Mouse (Mus musculus) heart, embryonic 11.5 days (tissue): ENCODE data around the gene Serpina3m. TPM values are rescaled to one million over a fixed set of nuclear protein-coding genes. Genes with fewer than 3 reads are reported as not detected.
"Not testable (repeated sequence)": the region's sequence is repeated elsewhere in the genome, so short reads cannot be mapped to it uniquely, and the experiment has no call there.

Source experiments
- ATAC-seq: fragments of 200-750 bp; cut with Nextera tagmentation; replicated peaks from 2 replicates; pipeline ENCODE4 v1.8.0; 2017; ENCODE audit warnings: moderate library complexity; ENCODE audit not compliant: insufficient number of reproducible peaks, low FRiP score, low TSS enrichment
- H3K27ac ChIP-seq: fragments of 300-500 bp; sonication (generic); 2 replicates; pipeline ENCODE4 v1.5.1; 2014; ENCODE audit warnings: mild to moderate bottlenecking, low read depth, low read length
- H3K27me3 ChIP-seq: fragments of 300-500 bp; sonication (generic); 2 replicates; pipeline ENCODE4 v1.6.1; 2014; ENCODE audit warnings: mild to moderate bottlenecking, low read length, mixed read lengths; ENCODE audit not compliant: control insufficient read depth, insufficient read depth
- H3K36me3 ChIP-seq: fragments of 300-500 bp; sonication (generic); 2 replicates; pipeline ENCODE4 v1.6.1; 2014; ENCODE audit warnings: mild to moderate bottlenecking, low read length, moderate library complexity, mixed read lengths; ENCODE audit not compliant: control insufficient read depth, insufficient read depth
- H3K4me1 ChIP-seq: fragments of 300-500 bp; sonication (generic); 2 replicates; pipeline ENCODE4 v1.6.1; 2014; ENCODE audit warnings: low read length; ENCODE audit not compliant: control insufficient read depth, insufficient read depth
- H3K4me2 ChIP-seq: fragments of 300-500 bp; sonication (generic); 2 replicates; pipeline ENCODE4 v1.6.1; 2014; ENCODE audit warnings: mild to moderate bottlenecking, moderate library complexity
- H3K4me3 ChIP-seq: fragments of 300-500 bp; sonication (generic); 2 replicates; pipeline ENCODE4 v1.5.1; 2014; ENCODE audit warnings: low read depth, low read length
- H3K9ac ChIP-seq: fragments of 300-500 bp; sonication (generic); 2 replicates; pipeline ENCODE4 v1.6.1; 2014; ENCODE audit warnings: mild to moderate bottlenecking, low read depth, low read length, moderate library complexity
- H3K9me3 ChIP-seq: fragments of 300-500 bp; sonication (generic); replicated peaks from 2 replicates; pipeline ENCODE4 v1.6.1; 2016; ENCODE audit warnings: low read length; ENCODE audit not compliant: control insufficient read depth
- WGBS: fragments of 180-500 bp; shearing (Covaris S2); extraction: QIAGEN DNeasy Blood & Tissue Kit; methylation state at CpG from one replicate; pipeline ENCODE4 v1.1.7; 2014; ENCODE audit not compliant: insufficient replicate concordance; 5-methylcytosine and 5-hydroxymethylcytosine counted together
- polyA plus RNA-seq: library from polyadenylated mRNA; unstranded; fragments of >200 nt; fragmentation: Nextera tagmentation; extraction: Ambion mirVana; gene quantifications from 2 replicates; pipeline ENCODE4 v1.2.1, GENCODE M21; 2014

The Serpina3m gene
- polyA plus RNA-seq, 1 experiment from 2014 or later, result not detected

GRCm38 (mm10) chr12:104338705-104339104 is 419 bp downstream of the Serpina3m start:
- Histone ChIP-seq H3K27ac (no peak overlapping the region), H3K4me2 (no peak overlapping the region), H3K36me3 (no peaks in the 10 kb centered on the region), H3K9me3 (no peaks in the 10 kb centered on the region), H3K9ac (no peak overlapping the region), H3K4me3 (no peak overlapping the region), H3K27me3 (no peaks in the 10 kb centered on the region), H3K4me1 (no peaks in the 10 kb centered on the region)
- no peak for ATAC-seq
- WGBS, result 87% methylated on average over 3 of the region's 3 CpGs

DNA sequence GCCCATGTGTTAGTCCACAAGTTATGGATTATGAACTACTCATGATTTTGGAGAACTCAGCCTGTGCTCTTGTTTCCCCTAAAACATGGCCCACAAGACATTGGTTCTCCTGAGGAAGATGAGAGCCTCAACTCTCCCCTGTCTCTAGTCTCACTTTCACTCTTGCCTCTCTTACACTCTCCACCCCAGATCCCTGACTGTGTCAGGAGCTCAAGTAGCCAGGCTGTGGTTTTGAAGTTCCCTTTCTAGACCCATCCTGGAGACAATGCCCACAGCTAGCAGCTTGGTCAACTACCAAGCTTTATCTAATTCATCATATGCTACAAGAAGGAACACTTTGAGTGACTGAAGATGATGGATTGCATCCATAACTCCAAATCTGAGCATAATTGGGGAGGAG is 4.2 kb downstream of the Serpina3m start:
- not testable (repeated sequence) for H3K4me2 ChIP-seq, H3K36me3 ChIP-seq, H3K27me3 ChIP-seq, H3K9me3 ChIP-seq, H3K9ac ChIP-seq, ATAC-seq, H3K4me3 ChIP-seq, H3K27ac ChIP-seq, H3K4me1 ChIP-seq

GRCm38 (mm10) chr12:104345181-104345580 is 6.9 kb downstream of the Serpina3m start:
- Histone ChIP-seq H3K9me3 (no peaks in the 10 kb centered on the region), H3K36me3 (no peaks in the 10 kb centered on the region), H3K9ac (no peak overlapping the region), H3K27me3 (no peaks in the 10 kb centered on the region), H3K4me2 (no peak overlapping the region), H3K4me1 (no peaks in the 10 kb centered on the region), H3K27ac (no peak overlapping the region), H3K4me3 (no peak overlapping the region)
- no peak for ATAC-seq
- 71% methylated on average over 2 of the region's 2 CpGs for WGBS

- Histone ChIP-seq H3K4me3 (no peak overlapping the region), H3K27me3 (no peaks in the 10 kb centered on the region), H3K4me1 (no peaks in the 10 kb centered on the region), H3K36me3 (no peaks in the 10 kb centered on the region), H3K9me3 (no peaks in the 10 kb centered on the region), H3K9ac (no peak overlapping the region), H3K4me2 (no peak overlapping the region), H3K27ac (no peak overlapping the region)
- no peak for ATAC-seq
These were observed 7.4 kb downstream of the Serpina3m start for GRCm38 (mm10) chr12:104345707-104346106.

DNA sequence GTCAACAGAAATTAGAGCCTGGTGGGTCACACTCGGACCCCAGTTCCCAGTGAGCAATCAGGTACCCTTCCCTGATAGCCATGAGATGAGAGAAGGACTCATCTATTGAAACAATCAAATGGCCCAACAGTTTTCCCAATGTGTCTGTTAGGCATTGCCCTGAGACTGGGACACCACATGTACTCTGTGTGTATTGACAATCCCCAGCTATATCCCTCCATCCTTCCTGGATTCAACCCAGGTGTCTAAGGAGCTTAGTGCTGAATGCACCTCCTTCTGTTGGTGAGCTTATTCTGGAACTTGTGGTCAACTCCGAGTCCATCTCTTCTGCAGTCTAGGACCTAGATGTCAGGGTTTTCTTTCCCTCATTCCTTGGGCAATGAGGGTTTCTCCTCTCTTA is 8.8 kb downstream of the Serpina3m start:
- no peaks in the 10 kb centered on the region for H3K36me3 ChIP-seq
- no peaks in the 10 kb centered on the region for H3K4me1 ChIP-seq
- H3K4me2 ChIP-seq, result no peak overlapping the region
- no peak overlapping the region for H3K27ac ChIP-seq
- no peak overlapping the region for H3K4me3 ChIP-seq
- no peaks in the 10 kb centered on the region for H3K9me3 ChIP-seq
- no peak overlapping the region for H3K9ac ChIP-seq
- ATAC-seq, result no peak
- WGBS, result 76% methylated on average over 2 of the region's 2 CpGs
- no peaks in the 10 kb centered on the region for H3K27me3 ChIP-seq

GRCm38 (mm10) chr12:104351812-104352211 is 13.5 kb downstream of the Serpina3m start:
- H3K4me1 ChIP-seq, H3K4me3 ChIP-seq, ATAC-seq, H3K9ac ChIP-seq, H3K9me3 ChIP-seq, H3K27me3 ChIP-seq, H3K36me3 ChIP-seq, H3K27ac ChIP-seq, H3K4me2 ChIP-seq: not testable (repeated sequence)
- 26% methylated on average over 3 of the region's 3 CpGs for WGBS

DNA sequence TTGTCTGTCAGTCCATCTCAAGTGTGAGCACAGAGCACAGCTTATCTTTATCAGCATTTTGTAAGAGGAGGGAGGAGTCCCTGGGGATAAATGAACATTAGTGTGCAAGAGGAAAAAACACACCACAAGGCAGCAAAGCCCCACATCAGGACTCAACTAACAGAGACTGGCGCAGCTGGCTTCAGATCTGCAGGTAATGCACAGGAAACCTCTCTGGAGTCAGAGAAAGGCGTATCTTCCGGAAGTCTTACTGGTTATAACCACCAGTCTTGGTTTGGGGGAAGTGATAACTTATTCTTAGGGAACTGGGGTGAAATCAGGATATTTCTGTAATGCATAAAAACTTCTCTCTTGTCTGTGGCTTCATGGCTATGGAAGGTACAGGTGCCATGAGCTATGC is 17.7 kb downstream of the Serpina3m start:
- ATAC-seq, result no peak
- H3K27me3 ChIP-seq, result no peaks in the 10 kb centered on the region

GRCm38 (mm10) chr12:104369986-104370385 is 31.7 kb downstream of the Serpina3m start:
- no peaks in the 10 kb centered on the region for H3K36me3 ChIP-seq
- H3K4me2 ChIP-seq, result no peak overlapping the region
- no peak overlapping the region for H3K27ac ChIP-seq
- WGBS, result 75% methylated on average over 3 of the region's 3 CpGs
- H3K9me3 ChIP-seq, result no peaks in the 10 kb centered on the region
- H3K9ac ChIP-seq, result no peak overlapping the region
- ATAC-seq, result no peak
- no peaks in the 10 kb centered on the region for H3K4me1 ChIP-seq
- H3K4me3 ChIP-seq, result no peak overlapping the region
- H3K27me3 ChIP-seq, result no peaks in the 10 kb centered on the region

More for the DNA sequence above, 17.7 kb downstream of the Serpina3m start:
- Histone ChIP-seq H3K27ac (no peak overlapping the region), H3K9me3 (no peaks in the 10 kb centered on the region), H3K4me3 (no peak overlapping the region), H3K4me2 (no peak overlapping the region), H3K9ac (no peak overlapping the region), H3K4me1 (no peaks in the 10 kb centered on the region), H3K36me3 (no peaks in the 10 kb centered on the region)
- 84% methylated on average over 3 of the region's 3 CpGs for WGBS

DNA sequence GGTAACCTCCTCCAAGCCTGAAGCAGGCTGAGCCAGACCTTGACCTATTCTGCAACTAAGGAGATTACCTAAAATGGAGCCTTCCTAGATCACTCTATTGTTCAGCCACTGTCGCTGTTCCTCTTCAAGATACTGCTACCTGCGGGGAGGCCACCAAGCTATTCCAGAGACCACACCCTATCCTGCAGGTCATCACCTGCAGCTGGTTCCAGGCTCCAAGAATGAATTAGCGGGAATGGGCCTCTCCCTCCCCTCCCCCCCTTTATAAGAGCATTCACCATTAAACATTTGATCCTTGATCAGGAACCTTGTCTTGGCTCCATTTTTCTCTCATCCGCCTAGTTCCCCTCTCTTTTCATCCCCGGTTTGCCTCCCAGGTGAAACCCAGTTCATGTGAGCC is 38.9 kb downstream of the Serpina3m start:
- not testable (repeated sequence) for H3K4me1 ChIP-seq, H3K27me3 ChIP-seq, H3K27ac ChIP-seq, H3K4me3 ChIP-seq, ATAC-seq, H3K9me3 ChIP-seq, H3K36me3 ChIP-seq, H3K4me2 ChIP-seq, H3K9ac ChIP-seq
- WGBS, result 65% methylated on average over 5 of the region's 5 CpGs
